Mouse (Mus musculus) gastrocnemius, postnatal 14 days (tissue): ENCODE results near the gene Nup214. TPM values are rescaled to one million over a fixed set of nuclear protein-coding genes. Genes with fewer than 3 reads are reported as not detected.
"Not testable (repeated sequence)": the region's sequence is repeated elsewhere in the genome, so short reads cannot be mapped to it uniquely, and the experiment has no call there.

Experiments
- DNase-seq: peaks from one replicate; pipeline ENCODE4 v3.0.0; 2021; ENCODE audit warnings: mixed read lengths
- intact Hi-C: fragments of 180-260 bp; cut with DNase I; formaldehyde crosslinking; loops from one replicate; pipeline ENCODE4 v1.15.1; 2025; ENCODE audit warnings: low total_unique reads
- total RNA-seq, 2 experiments: library from RNA; stranded (reverse); gene quantifications; 2 replicates each; pipeline ENCODE4 v1.2.3; 2021

Nup214 gene
- total RNA-seq, 2 experiments from 2014 or later, result 20.0 to 20.6 TPM

DNA sequence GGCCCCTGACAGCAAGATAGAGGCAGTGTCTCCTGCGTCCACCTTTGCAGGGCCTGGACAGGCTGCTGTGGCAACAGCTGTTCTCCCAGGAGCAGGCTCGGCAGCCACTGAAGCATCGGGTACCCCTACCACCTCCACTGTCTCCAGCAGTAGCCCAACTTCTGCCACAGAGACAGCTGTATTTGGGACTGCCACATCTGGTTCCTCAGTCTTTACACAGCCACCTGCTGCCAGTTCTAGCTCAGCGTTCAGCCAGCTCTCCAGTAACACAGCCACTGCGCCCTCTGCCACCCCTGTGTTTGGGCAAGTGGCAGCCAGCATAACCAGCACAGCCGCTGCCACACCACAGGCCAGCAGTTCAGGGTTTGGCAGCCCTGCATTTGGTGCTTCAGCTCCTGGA lies 60.0 kb downstream of the Nup214 start:
- no peak for DNase-seq
- intact Hi-C loops, result no loop called here

- DNase-seq, result no peak
- intact Hi-C loops, result no loop called here
Measured at GRCm38 (mm10) chr2:32037279-32037858, 63.1 kb downstream of the Nup214 start.

DNA sequence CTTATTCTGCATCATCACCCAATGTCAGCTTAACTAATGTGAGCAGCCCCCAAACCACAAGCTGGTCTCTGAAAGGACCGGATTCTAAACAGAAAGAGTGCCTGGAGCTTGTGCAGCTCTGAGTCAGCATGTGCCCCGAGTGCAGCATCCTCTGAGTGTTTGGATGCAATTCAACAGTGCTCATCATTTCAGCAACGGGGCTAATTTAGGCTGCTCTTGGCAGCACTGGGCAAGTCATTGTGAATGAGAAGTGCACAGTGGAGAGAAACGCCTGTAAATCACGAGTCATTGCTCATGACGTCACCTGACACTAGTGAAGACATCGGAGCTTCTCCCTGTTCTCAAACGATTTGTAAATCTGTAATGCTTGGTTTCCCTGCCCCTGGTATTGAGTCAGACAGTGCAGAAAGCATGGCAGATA lies 64.4 kb downstream of the Nup214 start:
- DNase-seq, result no peak
- intact Hi-C loops, result no loop called here

- intact Hi-C loops, result loop anchor here (5.0 kb wide), 1 partner anchor 92 kb away; no protein-coding TSS in a partner anchor
- DNase-seq, result not testable (repeated sequence)
Measured at GRCm38 (mm10) chr2:32040646-32041045, 66.4 kb downstream of the Nup214 start.

DNA sequence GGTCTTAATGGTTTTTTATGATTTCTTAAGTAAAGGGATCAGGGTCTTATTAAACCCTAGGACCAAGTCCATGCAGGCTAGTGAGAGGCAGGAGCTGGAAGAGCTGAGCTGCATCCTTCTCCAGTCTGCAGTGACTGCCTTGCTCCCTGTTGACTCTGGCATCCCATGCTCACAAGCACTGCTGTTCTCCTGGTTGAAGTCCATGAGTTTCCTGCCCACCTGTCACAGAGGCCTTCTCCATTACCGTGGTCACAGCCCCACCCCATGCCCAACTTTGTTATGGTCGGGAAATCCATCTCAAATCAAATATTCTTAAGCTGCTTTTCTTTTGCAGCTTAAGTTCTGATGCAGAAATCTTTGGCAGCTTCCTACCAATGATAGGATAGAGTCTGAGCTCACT lies 66.9 kb downstream of the Nup214 start:
- intact Hi-C loops, result loop anchor here (5.0 kb wide), 1 partner anchor 91 kb away; no protein-coding TSS in a partner anchor
- DNase-seq, result no peak

- intact Hi-C loops, result loop anchor here (5.0 kb wide), 1 partner anchor 88 kb away; no protein-coding TSS in a partner anchor
- no peak for DNase-seq
Measured at GRCm38 (mm10) chr2:32043836-32044235, 69.6 kb downstream of the Nup214 start.

GRCm38 (mm10) chr2:32045375-32045774 lies 71.1 kb downstream of the Nup214 start:
- intact Hi-C loops, result no loop called here
- peak; percentile 75 for DNase-seq

GRCm38 (mm10) chr2:32046009-32046408 lies 71.8 kb downstream of the Nup214 start:
- intact Hi-C loops, result no loop called here
- no peak for DNase-seq

DNA sequence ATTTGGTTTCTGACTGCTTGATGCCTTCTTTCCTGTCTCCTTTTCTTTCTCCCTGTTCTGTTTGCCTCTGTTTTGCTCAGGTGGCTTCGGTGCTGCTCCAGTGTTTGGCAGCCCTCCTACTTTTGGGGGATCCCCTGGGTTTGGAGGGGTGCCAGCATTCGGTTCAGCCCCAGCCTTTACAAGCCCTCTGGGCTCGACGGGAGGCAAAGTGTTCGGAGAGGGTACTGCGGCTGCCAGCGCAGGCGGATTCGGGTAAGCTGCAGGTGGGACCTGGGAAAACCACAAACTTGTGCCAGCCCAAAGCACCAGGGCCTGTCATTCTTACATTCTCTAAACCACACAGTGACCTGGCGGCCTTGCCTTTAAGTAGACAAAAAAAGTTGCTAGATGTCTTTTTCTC lies 73.1 kb downstream of the Nup214 start:
- DNase-seq, result no peak
- intact Hi-C loops, result no loop called here

GRCm38 (mm10) chr2:32051791-32052190 lies 77.6 kb downstream of the Nup214 start:
- intact Hi-C loops, result no loop called here
- no peak for DNase-seq

DNA sequence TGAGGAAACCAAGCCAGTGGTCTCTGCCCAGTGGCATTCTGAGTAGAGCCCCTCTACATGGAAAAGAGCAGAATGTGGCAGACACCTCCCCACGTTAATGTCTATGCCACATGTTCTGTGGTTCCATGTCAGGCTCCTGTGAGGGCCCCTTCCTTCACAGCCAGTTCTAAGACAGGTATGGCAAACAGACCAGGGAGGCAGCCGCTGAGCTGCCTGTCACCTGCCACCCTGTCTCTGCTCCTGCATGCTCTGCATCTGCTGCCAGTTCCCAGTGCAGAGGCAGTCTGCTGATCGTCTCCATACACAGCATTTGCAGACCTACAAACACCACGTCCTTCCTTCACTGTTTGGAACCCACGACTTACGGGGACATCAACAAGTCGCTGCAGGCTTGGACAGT lies 78.2 kb downstream of the Nup214 start:
- intact Hi-C loops, result no loop called here
- no peak for DNase-seq

GRCm38 (mm10) chr2:32055357-32055965 lies 81.2 kb downstream of the Nup214 start:
- intact Hi-C loops, result no loop called here
- no peak for DNase-seq

DNA sequence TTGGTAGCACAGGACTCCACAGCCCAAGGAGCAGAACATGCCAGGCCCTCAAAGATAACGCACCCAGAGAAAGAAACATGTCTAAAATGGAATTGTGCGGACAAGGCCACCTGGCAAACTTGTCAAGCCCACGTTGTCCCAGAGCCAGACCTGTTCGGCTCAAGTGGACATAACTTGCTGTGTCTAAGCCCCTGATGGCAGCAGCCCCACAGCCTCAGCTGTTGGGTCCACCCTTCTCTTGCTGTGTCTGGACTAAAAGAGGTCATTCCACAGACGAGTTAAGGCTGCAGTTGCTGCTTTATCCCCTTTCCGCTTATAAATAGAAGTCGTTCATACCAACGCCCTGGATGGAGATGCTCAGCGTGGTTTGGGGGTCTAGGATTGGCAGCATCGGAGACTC lies 82.3 kb downstream of the Nup214 start:
- intact Hi-C loops, result no loop called here
- DNase-seq, result no peak

DNA sequence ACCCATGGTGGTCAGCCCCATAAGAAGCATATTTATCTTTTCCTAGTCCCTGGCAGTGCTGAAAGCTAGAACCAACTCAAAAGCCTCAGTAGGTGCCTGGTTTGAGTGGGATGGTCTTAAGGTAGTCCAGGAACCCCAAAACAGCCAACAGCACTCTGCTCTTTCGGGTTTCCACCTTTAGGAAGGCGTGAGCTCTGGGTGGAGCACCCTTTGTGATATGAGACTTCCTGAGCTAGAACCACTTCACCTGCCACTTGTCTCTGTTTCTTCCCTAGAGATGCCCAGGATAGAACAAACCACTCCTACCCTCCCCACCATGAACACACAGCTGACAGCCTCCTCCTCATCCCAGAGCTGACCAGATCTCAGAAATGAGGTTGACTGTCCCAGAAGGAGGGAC lies 83.1 kb downstream of the Nup214 start:
- no peak for DNase-seq
- intact Hi-C loops, result no loop called here

- intact Hi-C loops, result no loop called here
- no peak for DNase-seq
Measured at GRCm38 (mm10) chr2:32057794-32058193, 83.6 kb downstream of the Nup214 start.

GRCm38 (mm10) chr2:32058241-32058640 lies 84.0 kb downstream of the Nup214 start:
- intact Hi-C loops, result no loop called here
- no peak for DNase-seq

DNA sequence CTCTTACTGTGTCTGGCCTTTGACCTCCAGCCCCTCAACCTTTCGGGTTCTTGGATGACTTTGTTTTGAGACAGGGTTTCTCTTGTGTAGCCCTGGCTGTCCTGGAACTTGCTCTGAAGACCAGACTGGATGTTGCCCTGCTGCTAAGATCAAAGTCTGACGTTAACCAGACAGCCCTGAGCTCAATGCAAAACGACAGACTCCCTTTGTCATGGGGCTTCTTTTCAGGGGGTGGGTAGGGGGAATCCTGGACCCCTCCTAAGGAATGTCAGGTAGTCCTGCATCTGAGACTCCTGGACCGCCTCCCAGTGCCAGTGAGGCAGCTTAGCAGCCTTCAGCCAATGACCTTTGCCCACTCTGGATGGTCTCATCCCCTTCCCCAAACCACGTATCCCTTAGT lies 84.5 kb downstream of the Nup214 start:
- intact Hi-C loops, result no loop called here
- no peak for DNase-seq

- no peak for DNase-seq
- intact Hi-C loops, result no loop called here
Measured at GRCm38 (mm10) chr2:32059613-32060012, 85.4 kb downstream of the Nup214 start.

DNA sequence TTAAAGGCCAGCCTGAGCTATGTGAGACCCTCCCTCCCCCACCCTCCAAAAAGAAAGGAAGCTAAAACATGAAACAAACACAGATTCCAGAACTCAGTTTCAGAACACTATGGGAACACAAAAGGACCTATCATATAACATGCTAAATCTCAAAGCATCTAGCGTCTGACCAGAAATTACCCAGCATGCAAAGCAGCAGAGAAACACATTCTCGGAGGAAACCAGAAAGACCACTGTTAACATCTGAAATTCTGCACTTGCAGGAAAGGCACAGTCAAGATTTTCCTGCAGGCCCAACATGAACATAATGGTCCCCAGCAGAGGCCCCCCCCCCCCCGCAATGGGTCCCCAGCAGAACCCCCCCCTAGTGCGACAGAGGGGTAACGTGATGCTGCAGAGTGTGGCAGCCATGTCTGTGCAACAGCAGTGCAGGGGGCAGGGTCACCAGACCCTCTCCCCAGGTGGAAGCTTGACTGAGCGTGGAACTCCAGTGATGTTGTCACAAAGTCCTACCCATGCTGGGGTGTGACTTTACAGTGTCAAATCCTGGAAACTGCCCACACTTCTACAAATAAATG lies 86.1 kb downstream of the Nup214 start:
- no peak for DNase-seq
- intact Hi-C loops, result no loop called here

GRCm38 (mm10) chr2:32061189-32061588 lies 87.0 kb downstream of the Nup214 start:
- no peak for DNase-seq
- intact Hi-C loops, result no loop called here
